In genomic region chr13:13574258-13574870, GRCm38 (mm10) we compare ENCODE assay signal across 10 mouse cellular contexts. TPM values are rescaled to one million over a fixed set of nuclear protein-coding genes. Genes with fewer than 3 reads are reported as not detected.
DNase-seq lines count a peak whose midpoint lies in the region; ATAC-seq lines count a peak whose summit lies in the region.
"Had no signal": no experiment of that assay in that cellular context is flagged by ENCODE, and none has a peak within 500 bp of the region (broad histone marks: within the 10 kb centered on the region; RNA-seq: fewer than 3 reads in every experiment).

No protein-coding gene starts in this region.

- no peak overlapping the region for H3K4me2 ChIP-seq in forebrain, embryonic 13.5 days
- H3K4me2 ChIP-seq in forebrain, embryonic 12.5 days, result no peak overlapping the region
- H3K4me2 ChIP-seq in lung, embryonic 16.5 days (ENCODE audit: low read depth, low read length), result no peak overlapping the region
- H3K4me2 ChIP-seq: embryonic facial prominence, embryonic 13.5 days; kidney, embryonic 15.5 days had no signal

- DNase-seq in lung, postnatal 14 days, result no peak
- DNase-seq in layer of hippocampus, adult 11-12 months (ENCODE audit: low spot score), result peak; percentile 71
- DNase-seq in right cerebral cortex, postnatal 10 days (ENCODE audit: low spot score in 2 of 2), result peak; percentile 31 to 40
- DNase-seq in kidney, postnatal 25 days, result no peak
- no peak for DNase-seq in ovary, postnatal 14 days (ENCODE audit: low spot score)

- peak; percentile 70 for ATAC-seq in forebrain, embryonic 13.5 days
- ATAC-seq in forebrain, embryonic 12.5 days (ENCODE audit: low FRiP score), result no peak
- ATAC-seq in lung, embryonic 16.5 days (ENCODE audit: low read depth), result 0 out of 2 replicates have a peak, but pooled peaks have one; percentile 1

- no peaks in the 10 kb centered on the region for H3K27me3 ChIP-seq in forebrain, embryonic 13.5 days
- no peaks in the 10 kb centered on the region for H3K27me3 ChIP-seq in forebrain, embryonic 12.5 days
- no peaks in the 10 kb centered on the region for H3K27me3 ChIP-seq in lung, embryonic 16.5 days (ENCODE audit: control insufficient read depth, insufficient read depth, low read depth, low read length)
- H3K27me3 ChIP-seq: embryonic facial prominence, embryonic 13.5 days; kidney, embryonic 15.5 days had no signal

- no peak overlapping the region for H3K9ac ChIP-seq in forebrain, embryonic 13.5 days
- H3K9ac ChIP-seq in forebrain, embryonic 12.5 days, result no peak overlapping the region
- no peak overlapping the region for H3K9ac ChIP-seq in lung, embryonic 16.5 days (ENCODE audit: low read length)
- H3K9ac ChIP-seq: embryonic facial prominence, embryonic 13.5 days; kidney, embryonic 15.5 days had no signal

- H3K4me1 ChIP-seq in forebrain, embryonic 13.5 days, result peaks cover 13% of the 10 kb centered on the region
- peaks cover 4% of the 10 kb centered on the region; the same call in 1 of the 2 replicates for H3K4me1 ChIP-seq in forebrain, embryonic 12.5 days
- peaks cover 43% of the 10 kb centered on the region for H3K4me1 ChIP-seq in lung, embryonic 16.5 days (replicated peaks; ENCODE audit: control insufficient read depth, insufficient read depth, low read length)

- WGBS in forebrain, embryonic 13.5 days, result 70% methylated on average over 8 of the region's 8 CpGs
- WGBS in forebrain, embryonic 12.5 days, result 81% methylated on average over 8 of the region's 8 CpGs
- WGBS in lung, embryonic 16.5 days, result 74% methylated on average over 8 of the region's 8 CpGs

- H3K4me3 ChIP-seq in forebrain, embryonic 13.5 days, result no peak overlapping the region
- H3K4me3 ChIP-seq in forebrain, embryonic 12.5 days (replicated peaks), result no peak overlapping the region
- H3K4me3 ChIP-seq in lung, embryonic 16.5 days (ENCODE audit: low read length), result no peak overlapping the region
- H3K4me3 ChIP-seq: embryonic facial prominence, embryonic 13.5 days; kidney, embryonic 15.5 days had no signal

- no peaks in the 10 kb centered on the region for H3K9me3 ChIP-seq in forebrain, embryonic 13.5 days (replicated peaks)
- no peaks in the 10 kb centered on the region for H3K9me3 ChIP-seq in forebrain, embryonic 12.5 days
- no peaks in the 10 kb centered on the region for H3K9me3 ChIP-seq in lung, embryonic 16.5 days (ENCODE audit: control insufficient read depth, low read length)
- H3K9me3 ChIP-seq: embryonic facial prominence, embryonic 13.5 days; kidney, embryonic 15.5 days had no signal

- no peak overlapping the region; the same call in 1 of the 2 replicates for H3K27ac ChIP-seq in forebrain, embryonic 13.5 days
- H3K27ac ChIP-seq in forebrain, embryonic 12.5 days, result no peak overlapping the region
- H3K27ac ChIP-seq in lung, embryonic 16.5 days (ENCODE audit: low read length), result peak overlapping the region; percentile 67
- H3K27ac ChIP-seq: embryonic facial prominence, embryonic 13.5 days; kidney, embryonic 15.5 days had no signal

- no peaks in the 10 kb centered on the region for H3K36me3 ChIP-seq in forebrain, embryonic 13.5 days (ENCODE audit: poor library complexity, severe bottlenecking)
- no peaks in the 10 kb centered on the region for H3K36me3 ChIP-seq in forebrain, embryonic 12.5 days (replicated peaks)
- H3K36me3 ChIP-seq in lung, embryonic 16.5 days (ENCODE audit: control insufficient read depth, insufficient read depth, low read length), result no peaks in the 10 kb centered on the region
- H3K36me3 ChIP-seq: embryonic facial prominence, embryonic 13.5 days; kidney, embryonic 15.5 days had no signal

RNA-seq across cellular contexts. Expression of gene Lyst, which starts 15.8 kb away (rescaled TPM):
- 5.3 and 5.4 TPM in 2 replicates for polyA plus RNA-seq in forebrain, embryonic 13.5 days (2015; fragmentation: Nextera tagmentation; extraction: Ambion mirVana)
- polyA plus RNA-seq in forebrain, embryonic 12.5 days (2016; fragmentation: Nextera tagmentation; extraction: Ambion mirVana), result 4.6 and 5.7 TPM in 2 replicates
- polyA plus RNA-seq in lung, embryonic 16.5 days (2015; fragmentation: Nextera tagmentation; extraction: Ambion mirVana), result 5.4 and 6.1 TPM in 2 replicates

Comparison
In these comparisons a context has a peak if more than half of its experiments do, and no peak if none do; other contexts are left out.
1. DNase-seq: peak in layer of hippocampus, adult 11-12 months (single experiment) and right cerebral cortex, postnatal 10 days (2 of 2); none in lung, postnatal 14 days (single experiment), kidney, postnatal 25 days (0 of 2) and ovary, postnatal 14 days (single experiment).